In genomic region chr19:6971644-6972043, GRCm38 (mm10) we compare ENCODE assay signal across 8 mouse cellular contexts. TPM values are rescaled to one million over a fixed set of nuclear protein-coding genes. Genes with fewer than 3 reads are reported as not detected.
A peak's percentile ranks its signal among the peaks of the same experiment; 100 is the strongest.
DNase-seq lines count a peak whose midpoint lies in the region; ATAC-seq and TF ChIP-seq lines count a peak whose summit lies in the region.

No protein-coding gene starts in this region.

- 0 out of 2 replicates have a peak overlapping the region, but pooled peaks have one; percentile 81 for H3K4me2 ChIP-seq in heart, embryonic 12.5 days
- H3K4me2 ChIP-seq in lung, embryonic 14.5 days = no peak overlapping the region
- H3K4me2 ChIP-seq in liver, embryonic 16.5 days (ENCODE audit: low read depth, low read length) = no peak overlapping the region

- H3K9me3 ChIP-seq in heart, embryonic 12.5 days (replicated peaks) = no peaks in the 10 kb centered on the region
- H3K9me3 ChIP-seq in lung, embryonic 14.5 days (ENCODE audit: low read depth, low read length) = no peaks in the 10 kb centered on the region
- no peaks in the 10 kb centered on the region for H3K9me3 ChIP-seq in liver, embryonic 16.5 days (replicated peaks; ENCODE audit: control insufficient read depth, low read length)

- H3K4me3 ChIP-seq in heart, embryonic 12.5 days = no peak overlapping the region
- H3K4me3 ChIP-seq in lung, embryonic 14.5 days (ENCODE audit: low read depth, low read length) = no peak overlapping the region
- H3K4me3 ChIP-seq in liver, embryonic 16.5 days (ENCODE audit: low read depth, low read length) = no peak overlapping the region

- no peaks in the 10 kb centered on the region for H3K27me3 ChIP-seq in heart, embryonic 12.5 days (replicated peaks)
- H3K27me3 ChIP-seq in lung, embryonic 14.5 days (ENCODE audit: insufficient read depth, low read length) = no peaks in the 10 kb centered on the region
- H3K27me3 ChIP-seq in liver, embryonic 16.5 days (ENCODE audit: control insufficient read depth, insufficient read depth, low read depth, low read length) = peaks cover 5% of the 10 kb centered on the region

- H3K9ac ChIP-seq in heart, embryonic 12.5 days = peak overlapping the region; percentile 27; the same call in 1 of the 2 replicates
- H3K9ac ChIP-seq in lung, embryonic 14.5 days = 0 out of 2 replicates have a peak overlapping the region, but pooled peaks have one; percentile 2
- H3K9ac ChIP-seq in liver, embryonic 16.5 days (ENCODE audit: low read depth, low read length) = no peak overlapping the region

- WGBS in heart, embryonic 12.5 days = 41% methylated on average over 6 of the region's 6 CpGs
- 27% methylated on average over 6 of the region's 6 CpGs for WGBS in lung, embryonic 14.5 days
- WGBS in liver, embryonic 16.5 days (ENCODE audit: insufficient replicate concordance) = 57% methylated on average over 6 of the region's 6 CpGs

- ATAC-seq in heart, embryonic 12.5 days (ENCODE audit: insufficient number of reproducible peaks, low FRiP score) = no peak
- ATAC-seq in lung, embryonic 14.5 days (ENCODE audit: insufficient read depth) = no peak
- no peak for ATAC-seq in liver, embryonic 16.5 days (ENCODE audit: low read depth)
- no peak for ATAC-seq in CD4-positive, CD25-positive, alpha-beta regulatory T cell, adult 4 months

- no peak for DNase-seq in heart, adult 8-10 months (ENCODE audit: low spot score)
- no peak for DNase-seq in lung, embryonic 14.5 days
- no peak for DNase-seq in lung, postnatal 36 days
- peak; percentile 63 for DNase-seq in R1 (ENCODE audit: low read depth, low spot score)
- no peak for DNase-seq in left cerebral cortex, adult 9 months (ENCODE audit: low spot score in 2 of 2)

- peaks cover 56% of the 10 kb centered on the region for H3K4me1 ChIP-seq in heart, embryonic 12.5 days (replicated peaks)
- peaks cover 16% of the 10 kb centered on the region for H3K4me1 ChIP-seq in lung, embryonic 14.5 days (ENCODE audit: insufficient read depth)
- peaks cover 53% of the 10 kb centered on the region for H3K4me1 ChIP-seq in liver, embryonic 16.5 days (ENCODE audit: control insufficient read depth, low read depth, low read length)

- peak overlapping the region; percentile 65; the same call in 1 of the 2 replicates for H3K27ac ChIP-seq in heart, embryonic 12.5 days (ENCODE audit: poor library complexity, severe bottlenecking)
- 0 out of 2 replicates have a peak overlapping the region, but pooled peaks have one; percentile 3 for H3K27ac ChIP-seq in lung, embryonic 14.5 days (ENCODE audit: low read depth)
- 0 out of 2 replicates have a peak overlapping the region, but pooled peaks have one; percentile 9 for H3K27ac ChIP-seq in liver, embryonic 16.5 days (ENCODE audit: low read length)

- TF ChIP-seq CTCF in lung, embryonic 14.5 days (IDR thresholded peaks at IDR 0.05; ENCODE audit: low read depth) = no peak

- peaks cover 3% of the 10 kb centered on the region for H3K36me3 ChIP-seq in heart, embryonic 12.5 days
- H3K36me3 ChIP-seq in lung, embryonic 14.5 days (ENCODE audit: insufficient read depth) = peaks cover 3% of the 10 kb centered on the region; the same call in 1 of the 2 replicates
- H3K36me3 ChIP-seq in liver, embryonic 16.5 days (ENCODE audit: control insufficient read depth, insufficient read depth) = no peaks in the 10 kb centered on the region

RNA-seq across cellular contexts. Expression of gene Ppp1r14b, which starts 3.1 kb away (rescaled TPM):
- 194 and 198 TPM in 2 replicates for polyA plus RNA-seq in heart, embryonic 12.5 days (2016; fragmentation: Nextera tagmentation; extraction: Ambion mirVana)
- 100 to 1,000 TPM in 1 of 4 experiments, 10 to 100 TPM in 3; 75.4 to 112 (median 91.3) TPM for total RNA-seq in heart, adult 8-10 months (2022)
- polyA plus RNA-seq in lung, embryonic 14.5 days (2014; fragmentation: Nextera tagmentation; extraction: Ambion mirVana) = 218 and 224 TPM in 2 replicates
- polyA plus RNA-seq in liver, embryonic 16.5 days (2015; fragmentation: Nextera tagmentation; extraction: Ambion mirVana) = 15.9 and 17.4 TPM in 2 replicates
- 10 to 100 TPM in 1 of 2 experiments, 1 to 10 TPM in 1; 9.3 to 23.8 TPM for polyA plus RNA-seq in CD4-positive, CD25-positive, alpha-beta regulatory T cell, adult 4 months (2017; shearing (Covaris generic))

RNA-seq across cellular contexts. Expression of gene Plcb3, which starts 4.6 kb away (rescaled TPM):
- polyA plus RNA-seq in heart, embryonic 12.5 days (2016; fragmentation: Nextera tagmentation; extraction: Ambion mirVana) = 26.6 and 28.9 TPM in 2 replicates
- 10 to 100 TPM; 15.6 to 16.2 (median 15.6) TPM for total RNA-seq in heart, adult 8-10 months (2022)
- 53.3 and 55.9 TPM in 2 replicates for polyA plus RNA-seq in lung, embryonic 14.5 days (2014; fragmentation: Nextera tagmentation; extraction: Ambion mirVana)
- 4.8 and 6.6 TPM in 2 replicates for polyA plus RNA-seq in liver, embryonic 16.5 days (2015; fragmentation: Nextera tagmentation; extraction: Ambion mirVana)
- 1 to 10 TPM; 3.2 to 3.4 TPM for polyA plus RNA-seq in CD4-positive, CD25-positive, alpha-beta regulatory T cell, adult 4 months (2017; shearing (Covaris generic))

RNA-seq across cellular contexts. Expression of gene Fkbp2, which starts 8.7 kb away (rescaled TPM):
- 73.3 and 81.9 TPM in 2 replicates for polyA plus RNA-seq in heart, embryonic 12.5 days (2016; fragmentation: Nextera tagmentation; extraction: Ambion mirVana)
- total RNA-seq in heart, adult 8-10 months (2022) = 10 to 100 TPM; 17.2 to 23.1 (median 20.9) TPM
- polyA plus RNA-seq in lung, embryonic 14.5 days (2014; fragmentation: Nextera tagmentation; extraction: Ambion mirVana) = 84.4 and 84.8 TPM in 2 replicates
- polyA plus RNA-seq in liver, embryonic 16.5 days (2015; fragmentation: Nextera tagmentation; extraction: Ambion mirVana) = 91.1 and 101 TPM in 2 replicates
- 10 to 100 TPM; 46.8 to 56.8 TPM for polyA plus RNA-seq in CD4-positive, CD25-positive, alpha-beta regulatory T cell, adult 4 months (2017; shearing (Covaris generic))

RNA-seq across cellular contexts. Expression of gene Vegfb, which starts 15.8 kb away (rescaled TPM):
- 126 and 136 TPM in 2 replicates for polyA plus RNA-seq in heart, embryonic 12.5 days (2016; fragmentation: Nextera tagmentation; extraction: Ambion mirVana)
- 100 to 1,000 TPM; 488 to 525 (median 495) TPM for total RNA-seq in heart, adult 8-10 months (2022)
- 42.5 and 44.6 TPM in 2 replicates for polyA plus RNA-seq in lung, embryonic 14.5 days (2014; fragmentation: Nextera tagmentation; extraction: Ambion mirVana)
- 7.7 and 10.5 TPM in 2 replicates for polyA plus RNA-seq in liver, embryonic 16.5 days (2015; fragmentation: Nextera tagmentation; extraction: Ambion mirVana)
- polyA plus RNA-seq in CD4-positive, CD25-positive, alpha-beta regulatory T cell, adult 4 months (2017; shearing (Covaris generic)) = 1 to 10 TPM; 3.3 to 4.4 TPM

RNA-seq across cellular contexts. Expression of gene Dnajc4, which starts 20.7 kb away (rescaled TPM):
- polyA plus RNA-seq in heart, embryonic 12.5 days (2016; fragmentation: Nextera tagmentation; extraction: Ambion mirVana) = 32.7 and 33.9 TPM in 2 replicates
- 10 to 100 TPM; 48.7 to 62.9 (median 53.7) TPM for total RNA-seq in heart, adult 8-10 months (2022)
- polyA plus RNA-seq in lung, embryonic 14.5 days (2014; fragmentation: Nextera tagmentation; extraction: Ambion mirVana) = 18.6 and 22.8 TPM in 2 replicates
- 9.9 and 10.5 TPM in 2 replicates for polyA plus RNA-seq in liver, embryonic 16.5 days (2015; fragmentation: Nextera tagmentation; extraction: Ambion mirVana)
- polyA plus RNA-seq in CD4-positive, CD25-positive, alpha-beta regulatory T cell, adult 4 months (2017; shearing (Covaris generic)) = 10 to 100 TPM; 59.8 to 74.9 TPM

Comparison
In these comparisons a context has a peak if more than half of its experiments do, and no peak if none do; other contexts are left out.
1. H3K27ac ChIP-seq: peak in every context shown above with its lines; median percentile 65 in heart, embryonic 12.5 days; 9 in liver, embryonic 16.5 days; 3 in lung, embryonic 14.5 days.